Comparison of ENCODE assay signal across 29 mouse cellular contexts in genomic region chr2:145753973-145754372, GRCm38 (mm10).
A peak's percentile ranks its signal among the peaks of the same experiment; 100 is the strongest.
DNase-seq lines count a peak whose midpoint lies in the region; ATAC-seq and TF ChIP-seq lines count a peak whose summit lies in the region.
"Had no signal": no experiment of that assay in that cellular context is flagged by ENCODE, and none has a peak within 500 bp of the region (broad histone marks: within the 10 kb centered on the region; RNA-seq: fewer than 3 reads in every experiment).

No protein-coding gene starts in this region.

- no peaks in the 10 kb centered on the region for H3K36me3 ChIP-seq in liver, postnatal 0 days (replicated peaks; ENCODE audit: insufficient read depth, low read length)
- no peaks in the 10 kb centered on the region for H3K36me3 ChIP-seq in liver, embryonic 12.5 days
- H3K36me3 ChIP-seq: embryonic facial prominence, embryonic 13.5 days; embryonic facial prominence, embryonic 15.5 days; forebrain, embryonic 10.5 days; forebrain, embryonic 12.5 days; G1E had no signal

- H3K9ac ChIP-seq in liver, postnatal 0 days (replicated peaks), result no peak overlapping the region
- H3K9ac ChIP-seq in liver, embryonic 12.5 days, result no peak overlapping the region
- H3K9ac ChIP-seq: embryonic facial prominence, embryonic 13.5 days; embryonic facial prominence, embryonic 15.5 days; forebrain, embryonic 12.5 days had no signal

- H3K9me3 ChIP-seq in liver, postnatal 0 days (ENCODE audit: low read length), result no peaks in the 10 kb centered on the region
- no peaks in the 10 kb centered on the region for H3K9me3 ChIP-seq in liver, embryonic 12.5 days (replicated peaks)
- H3K9me3 ChIP-seq: embryonic facial prominence, embryonic 13.5 days; embryonic facial prominence, embryonic 15.5 days; forebrain, embryonic 10.5 days; forebrain, embryonic 12.5 days had no signal

- no peak overlapping the region for H3K27ac ChIP-seq in liver, postnatal 0 days (ENCODE audit: low read depth)
- no peak overlapping the region for H3K27ac ChIP-seq in liver, embryonic 12.5 days
- H3K27ac ChIP-seq in left cerebral cortex, adult 2 months, result no peak overlapping the region
- H3K27ac ChIP-seq: embryonic facial prominence, embryonic 13.5 days; embryonic facial prominence, embryonic 15.5 days; forebrain, embryonic 10.5 days; forebrain, embryonic 12.5 days had no signal

- no peaks in the 10 kb centered on the region; the same call in 1 of the 2 replicates for H3K4me1 ChIP-seq in liver, postnatal 0 days (ENCODE audit: insufficient read depth)
- no peaks in the 10 kb centered on the region for H3K4me1 ChIP-seq in liver, embryonic 12.5 days
- H3K4me1 ChIP-seq: embryonic facial prominence, embryonic 15.5 days had no signal

- intact Hi-C loops in left cerebral cortex, adult 2 months (cut with DNase I), result no loop called here

- no peak for ATAC-seq in CD4-positive, CD25-positive, alpha-beta regulatory T cell, adult 4 months
- ATAC-seq in liver, postnatal 0 days, result no peak
- ATAC-seq in liver, embryonic 12.5 days, result no peak
- ATAC-seq in hematopoietic stem cell, adult 5-6 weeks (replicated peaks in 1 of 2; ENCODE audit: insufficient read depth in 1 of 2, low FRiP score in 2 of 2, low TSS enrichment in 1 of 2, low read depth in 1 of 2, poor library complexity in 2 of 2, severe bottlenecking in 2 of 2), result peak; percentile 72
- ATAC-seq in megakaryocyte progenitor cell, adult 5-6 weeks (replicated peaks; ENCODE audit: poor library complexity), result peak; percentile 81
- ATAC-seq: activated CD4-positive, CD25-positive, alpha-beta regulatory T cell, adult 4 months; forebrain, embryonic 14.5 days; forebrain, embryonic 16.5 days; Patski had no signal

- WGBS in liver, postnatal 0 days (ENCODE audit: insufficient replicate concordance), result 30% methylated on average over 7 of the region's 7 CpGs
- WGBS in liver, embryonic 12.5 days (ENCODE audit: insufficient replicate concordance), result 31% methylated on average over 7 of the region's 7 CpGs

- no peaks in the 10 kb centered on the region for H3K27me3 ChIP-seq in liver, postnatal 0 days (ENCODE audit: insufficient read depth, low read length)
- no peaks in the 10 kb centered on the region for H3K27me3 ChIP-seq in liver, embryonic 12.5 days (replicated peaks)
- H3K27me3 ChIP-seq: CH12.LX; embryonic facial prominence, embryonic 13.5 days; embryonic facial prominence, embryonic 15.5 days; forebrain, embryonic 12.5 days; Patski had no signal

- TF ChIP-seq EP300 in liver, postnatal 0 days (IDR thresholded peaks at IDR 0.05; ENCODE audit: low read depth), result no peak

- no peak overlapping the region for H3K4me3 ChIP-seq in liver, postnatal 0 days (ENCODE audit: low read depth, low read length)
- H3K4me3 ChIP-seq in liver, embryonic 12.5 days, result no peak overlapping the region
- no peak overlapping the region for H3K4me3 ChIP-seq in left cerebral cortex, adult 2 months
- H3K4me3 ChIP-seq: embryonic facial prominence, embryonic 13.5 days; embryonic facial prominence, embryonic 15.5 days; erythroblast, embryonic 14.5 days; forebrain, embryonic 10.5 days; forebrain, embryonic 12.5 days had no signal

- peak; percentile 8 for DNase-seq in CD4-positive, CD25-positive, alpha-beta regulatory T cell, adult 2 months (ENCODE audit: low read depth, low spot score)
- DNase-seq in liver, postnatal 0 days, result no peak
- DNase-seq in left cerebral cortex, adult 2 months (ENCODE audit: extremely low spot score in 1 of 2, low spot score in 2 of 2), result no peak
- DNase-seq in kidney, adult 11 months, result no peak
- DNase-seq: adrenal gland, adult 8-10 months; adrenal gland, postnatal 14 days; adrenal gland, postnatal 36 days; B cell, adult 2 months; cerebellum, adult 11-12 months; cerebellum, adult 2 months; cerebellum, adult 9-10 months; cerebellum, postnatal 10 days; cerebellum, postnatal 25 days; embryo, embryonic 11 days had no signal

- no peak for TF ChIP-seq CTCF in liver, postnatal 0 days (IDR thresholded peaks at IDR 0.05; ENCODE audit: low read depth)
- no peak for TF ChIP-seq CTCF in left cerebral cortex, adult 2 months (IDR thresholded peaks at IDR 0.05)

- H3K4me2 ChIP-seq in liver, postnatal 0 days (ENCODE audit: low read depth, low read length), result 0 out of 2 replicates have a peak overlapping the region, but pooled peaks have one; percentile 6
- H3K4me2 ChIP-seq in liver, embryonic 12.5 days, result no peak overlapping the region
- H3K4me2 ChIP-seq: embryonic facial prominence, embryonic 13.5 days; embryonic facial prominence, embryonic 15.5 days; forebrain, embryonic 12.5 days had no signal

Comparison
In these comparisons a context has a peak if more than half of its experiments do, and no peak if none do; other contexts are left out.
1. ATAC-seq: peak in hematopoietic stem cell, adult 5-6 weeks (2 of 2) and megakaryocyte progenitor cell, adult 5-6 weeks (single experiment); none in CD4-positive, CD25-positive, alpha-beta regulatory T cell, adult 4 months (single experiment), liver, postnatal 0 days (single experiment) and liver, embryonic 12.5 days (single experiment).